Mouse (Mus musculus) CD4-positive naive resting alpha-beta T cell, adult 57 days (primary cell): ENCODE measurements around the gene Taf1b. TPM values are rescaled to one million over a fixed set of nuclear protein-coding genes. Genes with fewer than 3 reads are reported as not detected.

Source experiments
- total RNA-seq: library from RNA; stranded (reverse); gene quantifications from one replicate; pipeline ENCODE4 v1.2.4, GENCODE M21; 2023

Taf1b gene
- 45.0 TPM for total RNA-seq

DNA sequence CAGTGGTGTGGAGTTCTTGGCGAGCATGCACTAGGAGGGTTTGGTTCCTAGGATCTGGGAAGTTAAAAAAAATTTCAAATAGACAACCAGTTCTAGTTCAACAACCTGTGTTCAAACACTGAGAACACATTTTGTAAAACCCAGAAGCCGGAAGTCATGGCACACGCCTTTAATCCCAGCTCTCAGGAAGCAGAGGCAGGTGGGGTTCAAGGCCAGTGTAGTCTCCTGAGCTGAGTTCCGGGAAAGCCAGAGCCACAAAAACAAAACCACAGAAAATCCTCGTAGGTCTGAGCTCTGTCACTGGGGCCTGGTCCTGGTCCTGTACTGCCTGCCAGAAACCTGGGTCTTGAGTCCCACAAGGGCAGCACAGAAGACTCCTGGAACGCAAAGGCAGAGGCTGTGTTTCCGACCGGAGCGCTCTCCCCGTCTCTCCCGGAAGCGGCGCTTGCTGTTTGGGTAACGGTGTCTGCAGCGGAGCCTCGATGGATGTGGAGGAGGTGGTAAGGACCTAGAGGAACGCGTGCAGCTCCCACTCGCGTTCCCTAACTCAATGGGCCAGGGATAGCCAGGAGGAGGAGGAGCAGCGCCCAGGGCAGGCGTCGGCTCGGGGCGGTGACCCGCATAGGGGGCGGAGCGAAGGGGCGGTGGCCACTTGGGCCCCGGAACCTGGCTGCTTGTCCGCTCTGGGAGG is at the start of gene Taf1b:
TSS of gene Taf1b (plus strand) at position 210 of the 691 bp plus-strand sequence.

DNA sequence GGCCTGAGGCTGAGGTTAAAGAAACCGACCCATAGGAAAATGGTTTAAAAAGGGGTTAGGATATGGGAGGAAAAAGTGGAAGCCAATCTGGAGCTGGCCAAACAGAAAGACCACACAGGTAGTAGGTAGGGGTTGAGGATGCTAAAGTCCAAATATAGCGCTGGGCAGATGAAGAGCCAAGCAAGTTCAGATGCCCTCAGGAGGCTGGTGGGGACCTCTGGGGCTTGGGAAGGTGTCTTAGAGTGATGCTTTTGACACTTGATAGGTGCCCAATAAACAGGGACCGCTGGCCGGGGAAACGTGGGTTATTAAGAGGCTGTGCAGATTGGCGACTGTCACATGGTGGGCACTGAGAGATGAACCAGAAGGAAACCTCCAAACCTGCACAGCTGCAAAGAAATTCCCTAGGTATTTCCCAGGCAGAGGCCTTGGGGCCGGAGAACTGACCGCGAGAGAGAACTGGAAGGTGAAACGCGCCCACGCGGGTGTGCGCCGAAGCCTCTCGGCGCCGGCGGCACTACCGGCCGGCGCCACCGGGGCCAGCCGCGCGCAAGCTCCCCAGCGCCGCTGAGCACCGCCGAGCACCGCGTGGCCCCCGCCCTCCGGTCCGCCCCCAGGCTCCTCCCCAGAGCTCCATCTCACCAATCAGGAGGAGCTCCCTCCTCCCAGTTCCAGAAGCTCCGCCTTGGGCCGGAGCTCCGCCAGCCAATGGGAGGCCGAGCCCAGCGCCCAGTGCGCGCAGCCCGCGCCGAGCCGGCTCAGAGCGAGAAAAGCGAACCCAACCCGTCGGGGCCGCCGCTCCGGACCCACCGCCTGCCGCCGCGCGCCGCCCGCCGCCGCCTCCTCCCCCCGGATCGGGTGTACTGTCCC is 73.6 kb downstream of the Taf1b start, which contains the start of gene Grhl1:
TSS of gene Grhl1 (plus strand) at position 761 of the 870 bp plus-strand sequence.

Other genes with a start within 250 kb of the Taf1b start
- gene Grhl1, start 73.9 kb downstream of the Taf1b start, total RNA-seq = 1.8 TPM
- 43.8 TPM for gene Klf11, start 152.9 kb downstream of the Taf1b start, total RNA-seq
- not detected for gene Cys1, start 183.5 kb downstream of the Taf1b start, total RNA-seq
- gene Rrm2, start 209.9 kb downstream of the Taf1b start, total RNA-seq = 3.8 TPM